Mouse (Mus musculus) liver, embryonic 18 days (tissue): ENCODE measurements around the gene Kcnt1. TPM values are rescaled to one million over a fixed set of nuclear protein-coding genes. Genes with fewer than 3 reads are reported as not detected.

Experiments used
- polyA plus RNA-seq: library from polyadenylated mRNA; depleted of rRNA; stranded (reverse); fragments of >200 nt; gene quantifications from 2 replicates; pipeline ENCODE4 v1.2.3, GENCODE M21; 2012; rRNA removed

Kcnt1 gene
- polyA plus RNA-seq: 0.17 and 0.23 TPM in 2 replicates

GRCm38 (mm10) chr2:25863337-25864131, at the start of gene Kcnt1:
Gene Kcnt1 (plus strand): TSS chr2:25863734.

GRCm38 (mm10) chr2:25815748-25816147, 47.8 kb upstream of the Kcnt1 start, which contains the start of gene Glt6d1:
Gene Glt6d1 (minus strand): TSS chr2:25815848.

GRCm38 (mm10) chr2:25822806-25823205, 40.7 kb upstream of the Kcnt1 start, which contains the start of gene Lcn9:
Gene Lcn9 (plus strand): TSS chr2:25823153.

GRCm38 (mm10) chr2:25847226-25847625, 16.3 kb upstream of the Kcnt1 start, which contains the start of gene Sohlh1:
Gene Sohlh1 (minus strand): TSS chr2:25847248.

Other genes with a start within 250 kb of the Kcnt1 start
- not detected in 2 replicates for gene Ccdc183, start 246.1 kb upstream of the Kcnt1 start, polyA plus RNA-seq
- 23.0 and 24.3 TPM in 2 replicates for gene Tmem141, start 241.7 kb upstream of the Kcnt1 start, polyA plus RNA-seq
- gene Fcna, start 235.7 kb upstream of the Kcnt1 start, polyA plus RNA-seq: 84.3 and 88.2 TPM in 2 replicates
- gene Lcn8, start 210.6 kb upstream of the Kcnt1 start, polyA plus RNA-seq: not detected in 2 replicates
- not detected in 2 replicates for gene Lcn5, start 205.8 kb upstream of the Kcnt1 start, polyA plus RNA-seq
- not detected in 2 replicates for gene Lcn6, start 186.9 kb upstream of the Kcnt1 start, polyA plus RNA-seq
- gene Lcn10, start 181.0 kb upstream of the Kcnt1 start, polyA plus RNA-seq: not detected in 2 replicates
- not detected in 2 replicates for gene Obp2a, start 163.7 kb upstream of the Kcnt1 start, polyA plus RNA-seq
- 4.9 and 5.3 TPM in 2 replicates for gene Bmyc, start 157.0 kb upstream of the Kcnt1 start, polyA plus RNA-seq
- gene Obp2b, start 126.7 kb upstream of the Kcnt1 start, polyA plus RNA-seq: not detected in 2 replicates
- gene Lcn3, start 98.2 kb upstream of the Kcnt1 start, polyA plus RNA-seq: not detected in 2 replicates
- not detected in 2 replicates for gene Lcn11, start 86.7 kb upstream of the Kcnt1 start, polyA plus RNA-seq
- gene Gm13539, start 81.5 kb upstream of the Kcnt1 start, polyA plus RNA-seq: not detected in 2 replicates
- not detected in 2 replicates for gene Glt6d1, start 47.9 kb upstream of the Kcnt1 start, polyA plus RNA-seq
- gene Lcn9, start 40.6 kb upstream of the Kcnt1 start, polyA plus RNA-seq: not detected in 2 replicates
- not detected in 2 replicates for gene Sohlh1, start 16.5 kb upstream of the Kcnt1 start, polyA plus RNA-seq
- 1.7 and 2.0 TPM in 2 replicates for gene Camsap1, start 119.5 kb downstream of the Kcnt1 start, polyA plus RNA-seq
- gene Ubac1, start 158.0 kb downstream of the Kcnt1 start, polyA plus RNA-seq: 142 and 147 TPM in 2 replicates